Mouse (Mus musculus): Measurements from ENCODE around the gene Spata2. TPM values are rescaled to one million over a fixed set of nuclear protein-coding genes. Genes with fewer than 3 reads are reported as not detected.
A peak's percentile ranks its signal among the peaks of the same experiment; 100 is the strongest.

The Spata2 gene
- polyA plus RNA-seq, 1 experiment from 2014 or later, result 14.5 TPM

DNA sequence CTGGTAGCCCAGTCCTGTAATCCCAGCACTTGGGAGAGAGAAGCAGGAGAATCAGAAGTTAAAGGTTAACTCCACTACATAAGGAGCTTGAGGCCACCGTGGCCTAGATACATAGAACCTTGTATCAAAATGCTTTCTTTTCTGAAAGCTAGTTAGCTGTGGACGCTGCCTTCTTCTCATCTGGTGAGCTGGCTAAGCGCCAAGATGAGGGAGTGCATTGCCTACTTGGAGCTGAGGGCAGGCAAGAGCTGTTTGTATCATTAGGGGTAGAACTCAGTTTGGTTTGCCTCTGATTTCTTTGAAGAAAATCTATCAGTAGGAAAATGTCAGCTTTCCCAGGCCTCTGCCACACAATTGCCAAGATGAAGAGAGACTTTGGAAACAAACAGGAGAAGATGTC is 38.9 kb downstream of the Spata2 start:
- H3K4me2 ChIP-seq (replicated peaks), result no peak overlapping the region
- no peak for ATAC-seq (ENCODE audit: low FRiP score, low read depth)
- peaks cover 85% of the 10 kb centered on the region for H3K36me3 ChIP-seq
- no peak overlapping the region for H3K4me3 ChIP-seq
- no peaks in the 10 kb centered on the region for H3K27me3 ChIP-seq
- no peaks in the 10 kb centered on the region for H3K9me3 ChIP-seq
- no peaks in the 10 kb centered on the region for H3K4me1 ChIP-seq
- 81% methylated on average over 3 of the region's 3 CpGs for WGBS
- H3K27ac ChIP-seq, result no peak overlapping the region
- H3K9ac ChIP-seq, result no peak overlapping the region

DNA sequence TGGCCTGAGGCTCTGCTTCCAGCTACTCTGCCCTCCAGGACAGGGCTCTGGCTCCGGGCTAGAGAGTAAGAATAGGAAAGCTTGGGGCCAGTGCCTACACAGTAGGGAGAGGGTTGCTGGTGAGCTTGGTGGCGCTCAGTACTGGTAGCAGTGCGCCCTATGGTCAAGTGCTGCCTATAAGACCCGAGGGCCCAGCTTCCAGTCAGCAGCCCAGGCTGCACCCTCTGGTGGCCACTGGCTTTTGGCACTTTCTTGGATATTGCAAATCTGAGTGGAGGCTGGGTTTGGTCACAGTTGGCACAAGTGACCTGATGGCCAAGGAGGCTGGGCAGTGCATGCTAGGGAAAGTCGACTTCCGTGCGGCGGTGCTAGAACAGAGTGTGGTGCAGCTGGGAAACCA is 42.0 kb downstream of the Spata2 start:
- no peaks in the 10 kb centered on the region for H3K27me3 ChIP-seq
- ATAC-seq (ENCODE audit: low FRiP score, low read depth), result no peak
- H3K4me2 ChIP-seq (replicated peaks), result no peak overlapping the region
- H3K9ac ChIP-seq, result no peak overlapping the region
- H3K27ac ChIP-seq, result no peak overlapping the region
- H3K9me3 ChIP-seq, result no peaks in the 10 kb centered on the region
- no peaks in the 10 kb centered on the region for H3K4me1 ChIP-seq
- WGBS, result 91% methylated on average over 8 of the region's 8 CpGs
- H3K4me3 ChIP-seq, result no peak overlapping the region
- peaks cover 80% of the 10 kb centered on the region for H3K36me3 ChIP-seq

DNA sequence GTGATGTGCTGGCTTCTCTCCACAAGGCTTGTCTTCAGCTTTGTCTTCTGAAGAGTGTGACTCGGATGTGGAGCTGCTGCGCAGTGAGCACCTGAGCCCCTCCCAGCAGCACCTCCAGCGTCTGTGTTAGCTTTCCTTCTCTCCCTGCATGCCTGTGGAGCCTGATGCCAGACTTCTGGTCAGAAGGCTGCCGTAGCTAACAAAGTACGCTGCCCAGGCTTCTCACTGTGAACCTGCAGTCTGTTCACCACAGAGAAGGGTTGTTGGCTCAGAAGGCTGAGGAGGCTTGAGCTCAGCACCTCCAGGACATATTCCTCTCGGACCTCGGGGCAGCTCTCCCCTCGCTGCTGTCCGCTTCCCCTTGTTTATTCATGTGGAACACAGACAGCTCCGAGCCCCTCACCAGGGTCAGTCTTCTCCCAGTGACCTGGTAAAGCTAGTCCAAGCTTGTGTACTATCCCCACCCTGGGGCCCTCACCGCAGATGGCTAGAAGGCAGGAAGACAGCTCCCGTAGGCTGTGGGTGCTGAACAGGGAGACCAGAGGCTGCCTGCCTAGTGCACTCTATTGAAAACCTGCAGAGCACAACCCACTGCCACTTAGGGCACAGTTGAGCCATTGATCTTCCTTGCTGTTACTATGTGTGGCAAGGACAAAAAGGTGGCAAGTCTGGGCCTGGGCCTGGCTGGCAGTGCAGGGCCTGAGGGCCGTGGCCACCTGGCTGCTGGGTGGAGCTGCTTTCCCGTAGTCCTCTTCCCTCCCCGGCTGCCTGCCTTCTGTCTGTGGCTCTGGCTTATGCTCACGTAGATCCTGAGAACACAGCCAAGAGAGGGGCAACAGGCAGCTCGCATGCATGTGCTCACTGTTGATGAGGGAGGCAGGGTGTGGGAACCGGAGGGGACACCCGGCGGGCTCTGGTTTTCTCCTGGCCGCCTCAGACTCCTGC is 43.1 kb downstream of the Spata2 start:
- Histone ChIP-seq H3K4me2 (replicated peaks) (no peak overlapping the region), H3K4me1 (no peaks in the 10 kb centered on the region), H3K4me3 (no peak overlapping the region), H3K36me3 (peaks cover 81% of the 10 kb centered on the region), H3K9me3 (no peaks in the 10 kb centered on the region), H3K27ac (no peak overlapping the region), H3K9ac (no peak overlapping the region), H3K27me3 (no peaks in the 10 kb centered on the region)
- ATAC-seq (ENCODE audit: low FRiP score, low read depth), result no peak
- WGBS, result 90% methylated on average over 21 of the region's 21 CpGs

DNA sequence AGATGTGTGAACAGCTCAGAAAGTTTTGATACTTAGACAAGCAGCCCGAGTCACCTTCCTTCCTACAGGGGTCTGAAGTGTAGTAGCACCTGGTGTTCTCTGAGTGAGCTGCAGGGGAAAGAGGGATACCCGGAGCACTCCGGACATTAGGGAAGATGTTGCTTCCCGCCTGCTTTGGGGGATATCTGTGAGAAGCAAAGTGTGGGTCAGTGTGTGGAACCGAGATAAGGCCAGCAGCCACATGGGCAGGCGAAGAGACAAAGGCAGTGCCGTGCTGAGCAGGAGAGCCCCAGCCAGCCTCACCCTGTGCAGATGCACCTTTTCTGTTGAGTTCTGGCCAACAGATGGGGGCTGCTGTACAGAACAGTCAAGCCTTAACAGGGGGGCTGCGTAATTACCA is 45.1 kb downstream of the Spata2 start:
- Histone ChIP-seq H3K27me3 (no peaks in the 10 kb centered on the region), H3K4me3 (no peak overlapping the region), H3K4me2 (replicated peaks) (no peak overlapping the region), H3K9ac (no peak overlapping the region), H3K9me3 (no peaks in the 10 kb centered on the region), H3K27ac (no peak overlapping the region), H3K4me1 (no peaks in the 10 kb centered on the region), H3K36me3 (peaks cover 79% of the 10 kb centered on the region)
- 89% methylated on average over 8 of the region's 8 CpGs for WGBS
- no peak for ATAC-seq (ENCODE audit: low FRiP score, low read depth)

DNA sequence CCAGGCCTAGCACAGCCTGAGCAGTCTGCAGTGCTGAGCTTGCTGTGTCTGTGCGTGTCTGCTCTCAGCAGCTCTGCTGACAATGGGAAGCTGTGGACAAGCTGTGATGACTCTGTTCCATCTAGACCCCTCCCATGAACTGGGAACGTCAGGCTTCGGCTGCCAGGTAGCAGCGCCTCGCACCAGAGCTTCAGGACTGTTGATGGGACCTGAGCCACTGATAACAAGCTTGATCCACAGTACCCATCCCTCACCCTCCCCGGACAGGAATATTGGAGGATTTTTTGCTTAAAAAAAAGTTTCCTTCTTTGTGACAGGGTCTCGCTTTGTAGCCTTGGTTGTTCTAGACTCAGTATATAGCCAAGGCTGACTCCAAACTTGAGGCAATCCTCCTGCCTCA is 45.5 kb downstream of the Spata2 start:
- Histone ChIP-seq H3K27me3 (no peaks in the 10 kb centered on the region), H3K36me3 (peaks cover 82% of the 10 kb centered on the region), H3K9ac (no peak overlapping the region), H3K4me2 (replicated peaks) (no peak overlapping the region), H3K4me1 (no peaks in the 10 kb centered on the region), H3K27ac (no peak overlapping the region), H3K9me3 (no peaks in the 10 kb centered on the region), H3K4me3 (no peak overlapping the region)
- ATAC-seq (ENCODE audit: low FRiP score, low read depth), result no peak
- 90% methylated on average over 7 of the region's 7 CpGs for WGBS

DNA sequence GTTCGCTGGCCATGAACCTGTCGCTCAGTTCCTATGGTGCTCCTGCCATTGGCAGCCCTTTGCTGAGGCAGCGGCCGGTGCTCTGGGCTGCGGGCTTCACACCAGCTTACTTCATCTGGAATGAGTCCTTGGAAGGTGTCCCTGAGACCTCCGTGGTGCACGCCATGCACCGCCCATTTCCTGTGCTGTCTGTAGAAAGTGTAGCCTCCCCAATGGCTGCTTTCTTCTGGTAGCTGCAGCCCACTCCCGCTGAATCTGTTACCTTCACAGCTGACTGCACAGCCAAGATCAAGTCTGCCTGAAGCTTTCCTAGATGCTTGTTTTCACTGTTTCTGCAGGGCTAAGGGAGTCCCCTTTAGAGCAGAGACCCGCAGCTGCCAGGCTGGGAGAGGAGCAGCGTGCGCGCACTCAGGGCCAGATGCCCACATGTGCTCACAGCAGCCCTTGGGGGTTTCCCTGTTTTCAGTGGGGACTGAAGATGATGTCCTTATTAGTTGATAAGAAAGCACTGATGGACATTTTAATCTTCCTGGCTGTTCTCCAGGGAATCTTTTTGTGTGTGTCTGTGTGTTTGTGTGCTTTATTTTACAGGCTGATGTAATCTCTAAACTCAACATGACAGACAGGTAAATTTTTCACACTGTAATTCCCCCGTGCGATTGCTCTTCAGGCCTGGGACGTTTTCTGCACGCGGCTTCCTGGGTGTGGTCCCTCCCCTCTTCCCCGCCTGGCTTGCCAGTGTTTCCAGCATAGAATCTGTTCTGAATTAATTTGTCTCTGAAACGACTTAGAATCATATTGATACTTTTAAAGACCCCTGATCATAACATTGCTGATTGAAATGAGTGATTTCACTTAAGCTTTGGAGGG is 46.5 kb downstream of the Spata2 start:
- Histone ChIP-seq H3K27me3 (no peaks in the 10 kb centered on the region), H3K36me3 (peaks cover 85% of the 10 kb centered on the region), H3K4me2 (replicated peaks) (no peak overlapping the region), H3K4me1 (no peaks in the 10 kb centered on the region), H3K9me3 (no peaks in the 10 kb centered on the region), H3K27ac (peak overlapping the region; percentile 15; the same call in 1 of the 2 replicates), H3K9ac (peak overlapping the region; percentile 14; the same call in 1 of the 2 replicates), H3K4me3 (no peak overlapping the region)
- 0 out of 2 replicates have a peak, but pooled peaks have one; percentile 24 for ATAC-seq (ENCODE audit: low FRiP score, low read depth)
- WGBS, result 81% methylated on average over 20 of the region's 20 CpGs

DNA sequence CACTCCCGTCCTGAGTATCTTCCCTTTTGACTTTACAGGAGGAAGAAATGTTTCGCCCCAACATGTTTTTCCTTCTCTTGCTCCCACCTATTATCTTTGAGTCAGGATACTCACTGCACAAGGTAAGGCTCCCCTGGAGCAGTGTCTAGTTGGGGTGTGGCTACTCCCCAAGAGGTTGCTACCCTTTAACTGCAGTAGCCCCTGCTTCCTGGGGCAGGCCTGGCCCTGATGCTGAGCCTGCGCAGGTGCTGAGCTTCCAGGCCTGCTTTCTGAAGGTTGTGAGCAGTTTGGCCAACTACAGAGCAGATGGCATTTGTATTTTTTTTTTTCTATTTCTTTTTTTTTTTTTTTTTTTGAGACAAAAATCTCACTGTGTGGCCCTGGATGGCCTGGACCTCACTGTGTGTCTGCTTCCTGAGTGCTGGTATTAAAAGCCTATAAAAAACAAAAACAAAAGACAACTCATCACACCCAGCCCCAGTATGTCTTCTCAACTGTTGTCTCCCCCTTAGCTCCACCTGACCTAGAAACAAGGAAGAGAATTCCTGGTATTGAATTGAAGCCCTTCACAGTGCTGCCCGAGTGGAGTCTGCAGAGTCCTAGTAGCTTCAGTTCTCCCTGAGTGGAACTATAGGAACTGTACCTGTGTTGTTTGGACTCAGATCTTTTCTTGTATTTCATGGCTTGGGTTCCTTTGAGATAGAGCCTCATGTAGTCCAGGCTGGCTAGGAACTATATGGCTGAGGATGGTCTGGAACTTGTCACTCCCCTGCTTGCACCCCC is 49.1 kb downstream of the Spata2 start:
- Histone ChIP-seq H3K4me3 (no peak overlapping the region), H3K36me3 (peaks cover 78% of the 10 kb centered on the region), H3K27me3 (no peaks in the 10 kb centered on the region), H3K4me2 (replicated peaks) (no peak overlapping the region), H3K9ac (no peak overlapping the region), H3K27ac (no peak overlapping the region), H3K4me1 (no peaks in the 10 kb centered on the region), H3K9me3 (no peaks in the 10 kb centered on the region)
- 88% methylated on average over 4 of the region's 4 CpGs for WGBS
- no peak for ATAC-seq (ENCODE audit: low FRiP score, low read depth)

DNA sequence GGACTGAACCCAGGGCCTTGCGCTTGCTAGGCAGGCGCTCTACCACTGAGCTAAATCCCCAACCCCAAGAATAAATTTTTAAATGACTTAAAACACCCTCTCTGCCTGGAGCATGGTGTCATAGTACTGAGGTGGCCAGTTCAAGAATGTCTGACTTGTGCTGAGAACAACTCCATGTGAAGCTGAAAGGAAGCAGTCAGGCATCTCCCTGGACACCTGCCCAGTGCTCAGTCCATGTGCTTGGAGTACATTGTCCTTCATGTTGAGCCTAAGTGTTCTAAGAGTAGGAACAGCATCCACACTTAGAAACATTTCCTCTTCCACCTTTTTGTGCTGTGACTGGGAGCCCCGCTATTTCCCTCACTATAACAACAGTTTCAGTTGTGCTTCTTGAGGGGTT is 53.3 kb downstream of the Spata2 start:
- Histone ChIP-seq H3K4me2 (replicated peaks) (no peak overlapping the region), H3K4me1 (no peaks in the 10 kb centered on the region), H3K4me3 (no peak overlapping the region), H3K27ac (no peak overlapping the region), H3K27me3 (no peaks in the 10 kb centered on the region), H3K9ac (no peak overlapping the region), H3K9me3 (no peaks in the 10 kb centered on the region), H3K36me3 (peaks cover 72% of the 10 kb centered on the region)
- ATAC-seq (ENCODE audit: low FRiP score, low read depth), result no peak
- 98% methylated on average over 3 of the region's 3 CpGs for WGBS

DNA sequence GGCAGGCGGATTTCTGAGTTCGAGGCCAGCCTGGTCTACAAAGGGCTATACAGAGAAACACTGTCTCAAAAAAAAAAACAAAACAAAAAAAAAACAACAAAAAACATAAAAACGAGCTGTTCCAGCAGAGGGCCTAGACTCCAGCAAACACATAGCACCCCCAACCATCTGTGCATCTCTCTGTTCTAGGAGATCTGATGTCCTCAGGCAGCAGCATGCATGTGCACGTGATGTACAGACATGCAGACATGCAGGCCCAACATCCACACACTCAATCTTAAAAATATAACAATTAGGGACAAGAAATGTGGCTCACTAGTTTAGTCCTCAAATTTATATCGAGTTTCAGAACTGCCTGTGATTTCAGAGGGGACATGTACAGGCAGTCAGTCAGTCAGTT is 56.3 kb downstream of the Spata2 start:
- H3K9ac ChIP-seq, result no peak overlapping the region
- no peaks in the 10 kb centered on the region for H3K9me3 ChIP-seq
- H3K4me1 ChIP-seq, result no peaks in the 10 kb centered on the region
- no peak overlapping the region for H3K4me2 ChIP-seq (replicated peaks)
- H3K27me3 ChIP-seq, result no peaks in the 10 kb centered on the region
- peaks cover 59% of the 10 kb centered on the region for H3K36me3 ChIP-seq
- no peak overlapping the region for H3K4me3 ChIP-seq
- H3K27ac ChIP-seq, result no peak overlapping the region
- ATAC-seq (ENCODE audit: low FRiP score, low read depth), result no peak
- WGBS, result 86% methylated on average over 5 of the region's 5 CpGs

DNA sequence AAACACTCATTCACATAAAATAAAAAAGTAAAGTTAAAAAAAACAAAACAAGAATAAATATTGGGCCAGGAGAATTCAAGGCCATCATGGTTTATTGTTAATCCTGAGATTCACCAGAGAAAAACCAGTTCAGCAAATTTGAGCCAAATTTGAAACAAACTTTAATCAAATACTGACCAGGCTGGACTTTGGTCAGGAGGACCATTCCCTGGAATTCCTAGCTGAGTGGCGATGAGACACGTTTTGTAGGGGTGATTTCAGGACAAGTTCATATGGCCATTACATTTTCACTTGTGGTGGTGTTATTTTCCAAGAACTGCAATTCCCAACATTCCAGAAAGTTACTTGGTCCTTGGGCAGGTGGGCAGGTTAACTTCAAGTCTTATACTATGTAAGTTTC is 57.1 kb downstream of the Spata2 start:
- H3K36me3 ChIP-seq, result peaks cover 55% of the 10 kb centered on the region
- no peaks in the 10 kb centered on the region for H3K9me3 ChIP-seq
- no peak for ATAC-seq (ENCODE audit: low FRiP score, low read depth)
- no peak overlapping the region for H3K9ac ChIP-seq
- no peak overlapping the region for H3K27ac ChIP-seq
- no peaks in the 10 kb centered on the region for H3K27me3 ChIP-seq
- WGBS, result 90% methylated on average over 2 of the region's 2 CpGs
- H3K4me2 ChIP-seq (replicated peaks), result no peak overlapping the region
- H3K4me3 ChIP-seq, result no peak overlapping the region
- H3K4me1 ChIP-seq, result no peaks in the 10 kb centered on the region

DNA sequence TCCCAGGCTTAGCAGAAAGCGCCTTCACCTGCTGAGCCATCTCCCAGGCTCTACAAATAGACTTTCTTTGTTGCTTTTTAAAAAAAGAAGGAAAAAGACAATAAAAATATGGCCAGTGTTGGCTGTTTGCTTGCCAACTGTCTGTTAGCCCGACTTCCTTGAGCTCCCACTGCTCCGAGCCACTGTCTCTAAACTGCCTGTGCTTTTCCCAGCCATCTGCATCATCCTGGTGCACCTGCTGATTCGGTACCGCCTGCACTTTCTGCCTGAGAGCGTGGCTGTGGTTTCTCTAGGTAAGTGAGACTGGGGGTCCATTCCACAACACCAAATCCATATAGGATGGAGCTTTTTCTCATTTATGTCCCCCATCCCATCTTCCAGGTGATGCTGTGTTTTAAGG is 58.1 kb downstream of the Spata2 start:
- 92% methylated on average over 6 of the region's 6 CpGs for WGBS
- Histone ChIP-seq H3K9ac (no peak overlapping the region), H3K27me3 (no peaks in the 10 kb centered on the region), H3K4me1 (no peaks in the 10 kb centered on the region), H3K36me3 (peaks cover 53% of the 10 kb centered on the region), H3K27ac (no peak overlapping the region), H3K9me3 (no peaks in the 10 kb centered on the region), H3K4me2 (replicated peaks) (no peak overlapping the region), H3K4me3 (no peak overlapping the region)
- ATAC-seq (ENCODE audit: low FRiP score, low read depth), result no peak

DNA sequence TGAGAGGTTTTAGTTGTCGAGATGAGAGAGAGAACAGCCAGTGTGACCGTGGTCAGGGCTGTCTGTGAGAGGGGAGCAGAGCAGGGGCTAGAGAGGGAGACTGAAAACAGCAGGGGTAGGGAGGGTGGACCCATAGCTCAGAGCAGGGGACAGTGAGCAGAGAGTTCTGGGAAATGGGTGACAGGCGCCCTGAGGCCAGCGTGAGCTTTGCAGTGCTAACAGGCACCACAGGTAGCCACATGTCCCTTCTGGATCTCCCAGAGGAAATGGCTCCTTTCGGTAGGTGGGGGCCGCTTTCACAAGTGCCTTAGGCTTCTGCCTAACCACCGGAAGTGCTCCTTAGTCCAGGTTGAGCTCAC is 61.3 kb downstream of the Spata2 start:
- Histone ChIP-seq H3K9ac (no peak overlapping the region), H3K27me3 (no peaks in the 10 kb centered on the region), H3K4me1 (no peaks in the 10 kb centered on the region), H3K9me3 (no peaks in the 10 kb centered on the region), H3K4me3 (no peak overlapping the region), H3K4me2 (replicated peaks) (no peak overlapping the region), H3K27ac (no peak overlapping the region), H3K36me3 (peaks cover 60% of the 10 kb centered on the region)
- WGBS, result 59% methylated on average over 7 of the region's 7 CpGs
- ATAC-seq (ENCODE audit: low FRiP score, low read depth), result no peak
